Mouse (Mus musculus) thymus, adult 2 months (tissue): ENCODE data around the gene Afap1. TPM values are rescaled to one million over a fixed set of nuclear protein-coding genes. Genes with fewer than 3 reads are reported as not detected.
A peak's percentile ranks its signal among the peaks of the same experiment; 100 is the strongest.

Source experiments
- DNase-seq: peaks from one replicate; pipeline ENCODE4 v3.0.0; 2021
- H3K27ac ChIP-seq: fragments of 200-500 bp; 2 replicates; pipeline ENCODE4 v1.5.1; 2012; ENCODE audit warnings: low read length, control low read depth; ENCODE audit not compliant: control insufficient read depth, insufficient read depth
- H3K27me3 ChIP-seq: fragments of 200-500 bp; 2 replicates; pipeline ENCODE4 v1.6.1; 2012; ENCODE audit warnings: mild to moderate bottlenecking, low read length, moderate library complexity, mixed read lengths; ENCODE audit not compliant: control insufficient read depth, insufficient read depth
- H3K36me3 ChIP-seq: fragments of 200-500 bp; 2 replicates; pipeline ENCODE4 v1.6.1; 2012; ENCODE audit warnings: mild to moderate bottlenecking, low read length, moderate library complexity; ENCODE audit not compliant: control insufficient read depth, insufficient read depth
- H3K4me1 ChIP-seq: fragments of 200-500 bp; replicated peaks from 2 replicates; pipeline ENCODE4 v1.6.1; 2012; ENCODE audit warnings: low read length; ENCODE audit not compliant: control insufficient read depth, insufficient read depth
- H3K4me3 ChIP-seq: fragments of 200-500 bp; 2 replicates; pipeline ENCODE4 v1.5.1; 2012; ENCODE audit warnings: mild to moderate bottlenecking, low read length, control low read depth, moderate library complexity; ENCODE audit not compliant: control insufficient read depth, insufficient read depth
- CTCF ChIP-seq: fragments of 200-500 bp; IDR thresholded peaks from 2 replicates; pipeline ENCODE4 v1.5.1; 2012; ENCODE audit warnings: mild to moderate bottlenecking, control low read depth, low read length, moderate library complexity, borderline replicate concordance; ENCODE audit not compliant: control insufficient read depth, poor library complexity, insufficient read depth; ENCODE audit errors: extremely low read depth
- POLR2A ChIP-seq: fragments of 200-500 bp; IDR thresholded peaks from 2 replicates; pipeline ENCODE4 v1.6.1; 2012; ENCODE audit warnings: mild to moderate bottlenecking, low read length, control low read depth, moderate library complexity; ENCODE audit not compliant: control insufficient read depth, poor library complexity, insufficient read depth; ENCODE audit errors: extremely low read depth
- WGBS: fragments of 180-500 bp; shearing (Covaris S2); methylation state at CpG from one replicate; pipeline ENCODE4 v1.1.7; 2018; 5-methylcytosine and 5-hydroxymethylcytosine counted together
- polyA plus RNA-seq: library from polyadenylated mRNA; depleted of rRNA; stranded (reverse); fragments of >200 nt; gene quantifications from 2 replicates; pipeline ENCODE4 v1.2.3, GENCODE M21; 2012

The Afap1 gene
- polyA plus RNA-seq, 1 experiment: 17.2 TPM

- no peak for TF ChIP-seq CTCF
- TF ChIP-seq POLR2A: no peak
- 89% methylated on average over 5 of the region's 5 CpGs for WGBS
- no peaks in the 10 kb centered on the region for H3K27me3 ChIP-seq
- no peaks in the 10 kb centered on the region; the same call in 1 of the 2 replicates for H3K4me1 ChIP-seq
- no peak for DNase-seq
- H3K27ac ChIP-seq: no peak overlapping the region
- H3K36me3 ChIP-seq: no peaks in the 10 kb centered on the region
- no peak overlapping the region for H3K4me3 ChIP-seq
Measured at GRCm38 (mm10) chr5:35884689-35885088, 8.4 kb upstream of the Afap1 start.

GRCm38 (mm10) chr5:35888959-35889358, 4.2 kb upstream of the Afap1 start:
- DNase-seq: no peak
- TF ChIP-seq CTCF (no peak), POLR2A (no peak)
- Histone ChIP-seq H3K4me3 (no peak overlapping the region), H3K27me3 (no peaks in the 10 kb centered on the region), H3K27ac (no peak overlapping the region), H3K4me1 (peaks cover 4% of the 10 kb centered on the region), H3K36me3 (no peaks in the 10 kb centered on the region)
- 40% methylated on average over 9 of the region's 9 CpGs for WGBS

DNA sequence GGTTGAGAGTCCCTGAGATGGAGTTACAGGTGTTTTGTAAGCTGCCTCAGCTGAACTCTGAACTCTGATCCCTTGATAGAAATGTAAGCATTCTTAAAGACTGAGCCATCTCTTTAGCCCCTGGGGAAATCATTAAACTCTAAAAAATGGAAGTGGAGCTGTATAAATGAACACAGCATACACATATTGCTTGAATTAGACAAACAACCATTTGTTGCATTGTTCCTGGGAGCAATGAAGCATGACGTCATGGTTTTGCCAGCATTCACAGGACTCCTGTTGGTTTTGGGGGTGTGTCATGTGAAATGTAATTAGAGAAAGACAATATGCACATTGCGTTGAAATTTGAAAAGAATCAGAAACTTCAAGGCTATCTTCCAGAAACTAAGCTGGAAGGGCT, 3.5 kb upstream of the Afap1 start:
- TF ChIP-seq CTCF (no peak), POLR2A (no peak)

DNA sequence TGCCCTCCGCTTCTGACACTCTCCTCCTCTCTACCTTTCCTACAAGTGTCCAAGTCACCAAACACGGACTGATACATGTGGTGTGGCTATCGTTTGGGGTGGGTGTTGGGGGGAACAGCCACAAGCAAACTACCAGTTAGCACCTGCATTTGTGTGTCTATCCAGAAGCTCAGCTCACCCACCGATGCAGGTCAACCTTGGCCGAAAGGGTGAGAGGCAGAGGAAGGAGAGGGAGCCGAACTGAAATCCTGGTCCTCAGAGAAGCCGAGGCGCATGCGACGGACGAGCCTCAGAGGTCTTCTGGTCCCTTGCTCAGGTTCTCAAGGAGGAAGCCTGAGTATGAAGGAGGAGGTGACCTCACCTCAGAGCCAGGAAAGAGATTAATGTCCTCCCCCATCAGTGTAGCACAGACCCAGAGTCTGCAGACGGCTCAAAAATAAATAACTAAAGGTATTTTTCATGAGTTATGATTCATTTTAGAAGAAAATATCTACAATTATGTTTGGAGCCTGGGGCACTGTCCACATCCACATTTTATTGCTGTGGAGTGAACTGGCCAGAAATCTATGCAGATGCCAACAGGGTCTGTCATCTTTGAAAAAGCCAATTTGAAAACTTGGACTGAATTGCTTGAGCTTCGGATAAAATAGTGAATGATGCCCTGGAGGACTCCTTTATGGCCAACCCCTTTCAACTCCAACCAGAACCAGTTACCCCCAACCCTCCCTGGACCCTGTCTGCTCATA, 2.0 kb upstream of the Afap1 start:
- no peak for TF ChIP-seq POLR2A
- Histone ChIP-seq H3K4me1 (peaks cover 11% of the 10 kb centered on the region), H3K27me3 (no peaks in the 10 kb centered on the region), H3K4me3 (no peak overlapping the region), H3K27ac (no peak overlapping the region), H3K36me3 (no peaks in the 10 kb centered on the region)
- WGBS: 94% methylated on average over 13 of the region's 13 CpGs
- DNase-seq: no peak

More for the DNA sequence above, 3.5 kb upstream of the Afap1 start:
- H3K27ac ChIP-seq: no peak overlapping the region
- no peaks in the 10 kb centered on the region for H3K36me3 ChIP-seq
- H3K4me3 ChIP-seq: no peak overlapping the region
- 95% methylated on average over 2 of the region's 2 CpGs for WGBS
- H3K4me1 ChIP-seq: peaks cover 11% of the 10 kb centered on the region
- H3K27me3 ChIP-seq: no peaks in the 10 kb centered on the region
- no peak for DNase-seq

DNA sequence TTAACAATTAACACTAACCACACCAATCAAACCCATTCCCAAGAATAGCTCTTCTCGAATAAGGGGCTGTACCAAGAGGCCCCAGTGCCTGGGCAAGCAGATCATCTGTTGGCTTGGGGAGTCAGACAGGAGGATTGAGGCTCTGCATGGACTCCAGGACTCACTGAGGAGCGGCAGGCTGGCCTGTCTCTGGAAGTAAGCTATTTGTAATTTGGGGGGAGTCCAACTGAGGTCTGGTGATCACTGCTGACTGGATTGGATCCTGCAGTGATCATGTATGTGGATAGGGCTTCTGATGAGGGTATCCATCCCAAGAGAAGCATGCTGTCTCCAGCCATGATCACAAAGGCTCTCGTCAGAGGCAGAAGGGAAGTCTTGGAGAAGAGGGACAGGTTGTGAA, 756 bp upstream of the Afap1 start:
- DNase-seq: no peak
- H3K27me3 ChIP-seq: no peaks in the 10 kb centered on the region
- WGBS: 88% methylated on average over 3 of the region's 3 CpGs
- TF ChIP-seq CTCF (no peak), POLR2A (no peak)
- no peak overlapping the region for H3K4me3 ChIP-seq
- peaks cover 11% of the 10 kb centered on the region for H3K4me1 ChIP-seq
- H3K27ac ChIP-seq: no peak overlapping the region
- no peaks in the 10 kb centered on the region for H3K36me3 ChIP-seq

DNA sequence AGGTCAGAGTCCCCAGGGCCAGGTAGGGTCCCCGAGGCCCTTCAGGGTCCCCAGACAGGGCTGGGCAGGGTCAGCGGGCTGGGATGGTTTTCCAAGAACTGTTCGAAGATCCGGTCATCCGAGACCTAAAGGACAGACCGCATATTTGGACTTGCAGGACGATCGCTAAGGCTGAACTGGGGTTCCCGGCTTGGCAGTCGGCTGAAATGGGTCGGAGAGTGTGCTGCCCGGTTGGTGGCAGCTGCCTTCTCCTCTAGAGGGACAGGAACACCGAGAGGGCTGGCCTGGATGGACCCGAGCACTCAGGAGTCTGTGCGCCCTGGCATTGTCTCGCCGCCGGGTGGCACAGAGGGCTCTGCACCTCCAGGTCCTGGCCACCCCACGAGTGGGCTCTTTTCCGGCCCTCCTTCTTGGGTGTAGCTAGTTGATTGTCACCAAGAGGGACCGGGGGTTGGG, 714 bp downstream of the Afap1 start:
- DNase-seq: peak; percentile 53
- Histone ChIP-seq H3K4me3 (peak overlapping the region; percentile 68), H3K4me1 (peaks cover 11% of the 10 kb centered on the region), H3K36me3 (no peaks in the 10 kb centered on the region), H3K27me3 (no peaks in the 10 kb centered on the region), H3K27ac (no peak overlapping the region)
- TF ChIP-seq POLR2A (no peak), CTCF (no peak)
- WGBS: 6% methylated on average over 21 of the region's 21 CpGs
